Mouse (Mus musculus): ENCODE results near the gene Mutyh. TPM values are rescaled to one million over a fixed set of nuclear protein-coding genes. Genes with fewer than 3 reads are reported as not detected.

Gene Mutyh
- polyA plus RNA-seq (2021; fragmentation: Nextera tagmentation) = 0.97 and 1.1 TPM in 2 replicates
- long read RNA-seq, experiment 1, partial matches to known transcripts = 0 of 3 reads
- long read RNA-seq, experiment 1, other reads (novel, unspliced or antisense) = 3 of 3 reads
- long read RNA-seq, experiment 2, partial matches to known transcripts = 1 of 7 reads
- long read RNA-seq, experiment 2, other reads (novel, unspliced or antisense) = 5 of 7 reads

DNA sequence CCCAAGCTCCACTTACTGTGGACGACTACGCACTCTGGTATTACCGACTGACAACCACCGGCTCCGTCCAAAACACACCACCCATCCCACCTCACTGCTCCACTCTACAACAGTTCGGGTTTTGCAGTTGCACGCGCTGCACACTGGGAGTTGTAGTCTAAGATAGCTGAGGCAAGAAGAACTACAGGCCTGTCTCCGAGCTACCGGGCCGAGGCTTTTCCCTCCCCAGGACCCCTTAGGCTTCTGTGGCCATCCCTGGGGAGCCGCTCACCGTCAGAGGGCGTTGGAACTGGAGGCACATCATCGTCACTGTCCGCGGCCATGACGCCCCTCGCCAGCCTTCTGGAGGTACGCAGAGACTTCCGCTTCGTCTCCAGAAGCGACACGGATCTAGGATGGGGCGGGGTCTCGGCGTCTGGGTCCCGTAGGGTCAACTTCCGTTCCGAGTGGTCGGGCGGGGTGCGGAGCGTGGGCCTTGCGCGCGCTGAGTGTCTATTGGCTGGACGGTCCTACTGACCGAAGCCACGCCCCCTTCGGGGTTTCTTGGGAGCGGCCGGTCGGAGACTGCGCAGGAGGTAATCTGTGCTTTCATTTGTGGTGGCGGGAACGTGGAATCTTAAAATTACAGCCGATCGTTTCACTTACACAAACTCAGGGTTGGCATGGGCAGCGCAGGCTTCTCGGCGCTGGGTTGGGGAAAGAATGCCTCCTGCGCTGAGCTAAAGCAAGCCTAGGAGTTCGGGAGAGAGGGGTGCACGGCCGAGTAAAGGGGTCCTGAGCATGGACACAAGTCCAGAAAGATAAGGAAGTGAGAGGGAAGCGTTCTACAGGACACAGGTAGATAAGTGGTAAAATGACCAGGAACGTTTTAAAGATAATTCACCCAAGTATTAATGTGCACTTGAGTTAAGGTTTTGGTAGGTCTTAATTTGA is at the start of gene Mutyh, which contains the start of gene Toe1:
Gene Mutyh (plus strand): TSS at position 527 of the 933 bp plus-strand sequence.
Gene Toe1 (minus strand): TSS at position 444 of the 933 bp plus-strand sequence.

DNA sequence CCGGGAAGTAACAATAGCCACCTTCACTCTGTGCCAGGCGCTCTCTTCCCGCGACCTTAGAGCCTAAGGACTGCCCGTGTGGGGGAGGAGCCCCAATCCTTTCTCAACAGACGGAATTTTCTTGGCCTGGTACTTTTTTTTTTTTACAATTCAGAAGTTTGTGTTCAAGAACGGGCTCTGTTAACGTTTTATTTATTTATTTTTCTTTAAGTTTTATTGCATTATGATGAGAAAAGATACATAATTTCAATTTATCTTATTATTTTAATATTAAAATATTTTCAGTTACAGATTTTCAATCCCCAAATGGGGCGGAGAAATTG is 14.1 kb downstream of the Mutyh start, which contains the start of gene Hpdl:
Gene Hpdl (minus strand): TSS at position 14 of the 323 bp plus-strand sequence.

Other genes starting within 250 kb of the Mutyh start
- gene Ccdc17, start 211.1 kb upstream of the Mutyh start, polyA plus RNA-seq (2021; fragmentation: Nextera tagmentation) = 1.5 and 1.6 TPM in 2 replicates
- gene Nasp, start 179.8 kb upstream of the Mutyh start, polyA plus RNA-seq (2021; fragmentation: Nextera tagmentation) = 4.6 and 4.9 TPM in 2 replicates
- gene Akr1a1, start 156.0 kb upstream of the Mutyh start, polyA plus RNA-seq (2021; fragmentation: Nextera tagmentation) = 568 and 595 TPM in 2 replicates
- 629 and 803 TPM in 2 replicates for gene Prdx1, start 122.2 kb upstream of the Mutyh start, polyA plus RNA-seq (2021; fragmentation: Nextera tagmentation)
- gene Mmachc, start 99.3 kb upstream of the Mutyh start, polyA plus RNA-seq (2021; fragmentation: Nextera tagmentation) = 10.3 and 13.6 TPM in 2 replicates
- 1.7 and 2.1 TPM in 2 replicates for gene Ccdc163, start 99.2 kb upstream of the Mutyh start, polyA plus RNA-seq (2021; fragmentation: Nextera tagmentation)
- gene Tesk2, start 86.8 kb upstream of the Mutyh start, polyA plus RNA-seq (2021; fragmentation: Nextera tagmentation) = 1.9 and 2.0 TPM in 2 replicates
- gene Toe1, start 83 bp upstream of the Mutyh start, polyA plus RNA-seq (2021; fragmentation: Nextera tagmentation) = 10.1 TPM in 2 replicates
- 4.5 and 5.4 TPM in 2 replicates for gene Hpdl, start 14.0 kb downstream of the Mutyh start, polyA plus RNA-seq (2021; fragmentation: Nextera tagmentation)
- gene Zswim5, start 69.7 kb downstream of the Mutyh start, polyA plus RNA-seq (2021; fragmentation: Nextera tagmentation) = 0.87 and 0.93 TPM in 2 replicates
- gene Urod, start 186.7 kb downstream of the Mutyh start, polyA plus RNA-seq (2021; fragmentation: Nextera tagmentation) = 64.2 and 65.4 TPM in 2 replicates
- gene Hectd3, start 187.6 kb downstream of the Mutyh start, polyA plus RNA-seq (2021; fragmentation: Nextera tagmentation) = 7.5 and 7.9 TPM in 2 replicates
- 23.3 and 25.2 TPM in 2 replicates for gene Eif2b3, start 211.7 kb downstream of the Mutyh start, polyA plus RNA-seq (2021; fragmentation: Nextera tagmentation)

Data from layer of hippocampus, adult 6 months (tissue).